Mouse (Mus musculus) kidney, adult 2 months (tissue): ENCODE measurements around the gene Rcn3.

Experiments
- CTCF ChIP-seq: fragments of 200-500 bp; conservative IDR thresholded peaks from 2 replicates; pipeline ENCODE4 v1.5.1; 2011; ENCODE audit warnings: low read depth, mild to moderate bottlenecking, control low read depth, low read length, moderate library complexity, mixed read lengths; ENCODE audit not compliant: insufficient read depth, insufficient read length
- POLR2A ChIP-seq: fragments of 200-500 bp; IDR thresholded peaks from one replicate; pipeline ENCODE4 v1.6.1; 2011; ENCODE audit warnings: low read depth, low read length, control low read depth

- no peak for TF ChIP-seq CTCF
- TF ChIP-seq POLR2A, result no peak
These were observed 3.3 kb upstream of the Rcn3 start for GRCm38 (mm10) chr7:45095367-45095766.
